Mouse (Mus musculus) midbrain, embryonic 16.5 days (tissue): ENCODE results near the gene Nek9. TPM values are rescaled to one million over a fixed set of nuclear protein-coding genes. Genes with fewer than 3 reads are reported as not detected.

ENCODE experiments used
- polyA plus RNA-seq: library from polyadenylated mRNA; unstranded; fragments of >200 nt; fragmentation: Nextera tagmentation; extraction: Ambion mirVana; gene quantifications from 2 replicates; pipeline ENCODE4 v1.2.1, GENCODE M21; 2015

Nek9 gene
- polyA plus RNA-seq, 1 experiment from 2014 or later = 10.2 TPM

Other genes starting within 250 kb of the Nek9 start
- 1.2 and 1.9 TPM in 2 replicates for gene Prox2, start 228.6 kb downstream of the Nek9 start, polyA plus RNA-seq
- 103 and 104 TPM in 2 replicates for gene Dlst, start 228.5 kb downstream of the Nek9 start, polyA plus RNA-seq
- gene Rps6kl1, start 188.1 kb downstream of the Nek9 start, polyA plus RNA-seq = 39.3 and 43.3 TPM in 2 replicates
- 8.0 and 9.0 TPM in 2 replicates for gene Pgf, start 161.6 kb downstream of the Nek9 start, polyA plus RNA-seq
- 72.5 and 75.2 TPM in 2 replicates for gene Eif2b2, start 119.9 kb downstream of the Nek9 start, polyA plus RNA-seq
- gene Mlh3, start 68.8 kb downstream of the Nek9 start, polyA plus RNA-seq = 9.0 and 9.1 TPM in 2 replicates
- 48.4 and 50.2 TPM in 2 replicates for gene Acyp1, start 50.9 kb downstream of the Nek9 start, polyA plus RNA-seq
- gene Zc2hc1c, start 50.8 kb downstream of the Nek9 start, polyA plus RNA-seq = 2.2 and 2.4 TPM in 2 replicates
- gene Tmed10, start 35.5 kb upstream of the Nek9 start, polyA plus RNA-seq = 178 and 184 TPM in 2 replicates
- gene Fos, start 134.5 kb upstream of the Nek9 start, polyA plus RNA-seq = 1.8 TPM in 2 replicates